Mouse (Mus musculus) frontal cortex, postnatal 25 days (tissue): ENCODE data around the gene Ptprc.

Experiments
- DNase-seq, 2 experiments: peaks; one replicate each; pipeline ENCODE4 v3.0.0; 2022; ENCODE audit warnings: low spot score in 2 of 2

Ptprc gene

GRCm38 (mm10) chr1:138175494-138175893 is at the start of gene Ptprc:
Ptprc (minus strand) TSS chr1:138175708.
- DNase-seq, result no peak

DNA sequence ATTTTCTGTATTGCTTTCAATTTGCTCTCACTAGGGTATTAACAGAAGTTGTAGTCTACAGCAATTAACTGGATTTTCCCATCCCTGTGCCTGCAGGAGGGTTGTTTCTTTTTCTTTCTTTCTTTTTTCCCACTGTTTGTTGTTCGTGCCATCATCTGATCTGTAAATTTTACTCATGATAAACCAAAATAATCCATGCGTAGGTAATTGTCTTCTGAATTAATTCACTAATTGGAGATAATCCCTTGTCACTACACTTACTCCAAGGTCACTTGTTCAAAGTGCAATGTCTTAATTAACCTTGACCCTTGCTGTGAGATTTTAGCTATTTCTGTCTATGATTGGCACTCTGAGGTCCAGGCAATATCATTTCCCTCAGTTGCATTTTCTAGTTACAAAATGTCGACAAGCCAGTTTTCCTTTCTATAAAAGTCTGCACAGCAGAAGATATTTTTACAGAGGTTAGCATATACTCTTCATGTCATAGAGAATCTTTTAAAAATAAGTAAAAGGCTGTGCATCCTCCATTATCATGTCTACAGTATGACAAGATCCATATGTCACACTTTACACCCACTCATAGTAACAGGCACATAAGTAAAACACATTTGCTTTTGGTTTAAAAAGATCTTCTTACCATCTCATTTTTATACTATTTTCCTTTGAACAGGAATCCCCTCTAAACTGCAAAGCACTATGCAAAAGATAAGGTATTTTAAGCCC is 39.4 kb upstream of the Ptprc start:
- no peak for DNase-seq

DNA sequence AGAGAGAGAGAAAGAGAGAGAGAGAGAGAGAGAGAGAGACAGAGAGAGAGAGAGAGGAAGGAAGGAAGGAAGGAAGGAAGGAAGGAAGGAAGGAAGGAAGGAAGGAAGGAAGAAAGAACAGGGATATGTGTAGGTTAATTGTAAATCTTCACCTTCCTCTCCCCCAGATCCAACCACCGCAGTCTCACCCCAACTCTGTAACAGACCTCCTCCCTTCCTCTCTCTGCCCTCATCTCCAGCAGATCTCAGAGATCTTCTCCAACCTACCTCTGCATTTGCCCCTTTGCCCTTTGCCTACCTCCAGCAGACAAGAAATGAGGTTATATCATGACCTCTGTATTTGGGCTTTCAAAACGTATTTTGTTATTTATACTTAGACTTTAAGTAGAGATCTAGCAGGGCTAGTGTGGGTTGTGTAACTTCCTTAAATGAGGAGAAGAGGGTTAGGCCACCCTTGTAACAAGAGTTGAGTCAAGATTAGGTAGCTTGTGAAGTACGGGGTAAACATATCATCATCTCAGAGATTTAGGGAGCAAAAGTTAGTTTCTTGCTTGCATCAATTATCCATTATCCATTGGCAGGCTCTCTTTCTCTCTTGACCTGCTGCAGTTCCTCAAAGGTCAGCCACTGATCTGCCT is 35.0 kb upstream of the Ptprc start:
- no peak for DNase-seq

- no peak for DNase-seq
Measured at GRCm38 (mm10) chr1:138209751-138210150, 34.2 kb upstream of the Ptprc start.

GRCm38 (mm10) chr1:138206041-138206440 is 30.5 kb upstream of the Ptprc start:
- no peak for DNase-seq

- DNase-seq, result peak in 1 of 2 experiments; percentile 13
Measured at GRCm38 (mm10) chr1:138191689-138192508, 16.4 kb upstream of the Ptprc start.

DNA sequence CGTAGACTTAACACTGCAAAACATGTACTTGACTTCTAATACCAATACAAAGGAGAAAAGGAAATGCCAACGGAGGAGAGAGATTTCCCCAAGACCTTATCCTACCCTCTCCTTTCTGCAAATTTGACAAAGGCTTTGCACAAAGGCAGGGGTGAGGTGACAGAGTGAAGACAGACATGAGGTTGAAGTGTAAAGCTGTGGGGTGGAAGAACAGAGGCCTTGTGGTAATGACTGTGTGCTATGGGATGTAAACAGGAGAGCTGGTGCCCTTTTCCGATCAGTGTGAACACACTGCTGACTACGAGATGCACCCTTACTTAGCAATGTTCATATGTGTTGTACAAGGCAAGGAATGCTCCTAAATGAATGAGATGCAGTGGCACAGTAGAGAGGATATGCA is 12.6 kb upstream of the Ptprc start:
- DNase-seq, result no peak

GRCm38 (mm10) chr1:138185904-138186303 is 10.4 kb upstream of the Ptprc start:
- no peak for DNase-seq

DNA sequence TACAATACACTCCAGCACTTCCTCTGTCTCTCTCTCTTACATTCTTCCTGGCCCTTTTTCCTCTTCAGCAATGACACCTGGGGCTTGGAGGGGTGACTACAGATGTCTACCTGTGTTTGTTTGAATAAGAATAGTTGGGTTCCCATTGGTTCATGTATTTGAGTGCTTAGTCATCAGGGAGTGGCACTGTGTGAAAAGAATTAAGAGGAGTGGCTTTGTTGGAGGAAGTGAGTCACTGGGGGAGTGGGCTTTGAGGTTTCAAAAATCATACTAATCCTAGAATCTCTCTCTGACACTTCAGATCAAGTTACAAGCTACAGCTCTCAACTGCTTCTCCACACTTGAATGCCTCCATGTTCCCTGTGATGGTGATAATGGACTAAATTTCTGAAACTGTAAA is 4.6 kb upstream of the Ptprc start:
- no peak for DNase-seq

DNA sequence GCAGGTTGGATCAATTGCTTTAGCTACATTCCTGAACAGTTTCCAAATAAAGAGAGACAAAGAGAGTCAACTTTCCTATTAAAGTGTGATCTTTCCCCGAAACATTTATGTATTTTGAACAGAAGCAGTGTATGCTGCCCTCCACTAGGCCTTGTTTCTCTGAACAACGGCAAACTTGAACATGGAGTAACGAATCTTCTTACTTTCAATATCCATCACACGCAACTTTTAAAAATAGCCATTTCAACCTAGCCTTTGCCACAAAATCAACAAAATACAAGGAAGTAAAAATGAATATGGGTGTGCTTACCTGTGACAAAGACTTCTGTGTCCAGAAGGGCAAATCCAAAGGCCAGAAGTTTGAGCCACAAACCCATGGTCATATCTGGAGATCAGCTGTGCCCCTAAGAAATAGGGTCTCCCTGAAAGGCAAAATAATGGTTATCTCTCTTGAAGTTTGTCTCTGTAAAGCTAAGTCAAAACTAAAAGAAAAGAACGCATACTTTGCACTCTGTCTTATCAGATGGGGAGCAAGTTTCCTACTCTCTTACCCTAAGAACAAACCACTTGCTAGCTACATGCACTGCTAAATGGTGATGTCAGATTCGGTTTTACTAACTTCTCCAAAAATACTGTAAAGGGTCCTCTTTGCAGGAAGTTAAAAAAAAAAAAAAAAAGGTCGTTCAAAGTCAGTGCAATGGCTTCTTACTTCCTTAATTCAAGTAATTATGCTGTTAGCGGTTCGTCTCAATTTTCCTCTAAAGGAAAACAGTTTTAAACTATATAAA is 609 bp downstream of the Ptprc start:
- no peak for DNase-seq

- DNase-seq, result no peak
Measured at GRCm38 (mm10) chr1:138174143-138174542, 1.4 kb downstream of the Ptprc start.

DNA sequence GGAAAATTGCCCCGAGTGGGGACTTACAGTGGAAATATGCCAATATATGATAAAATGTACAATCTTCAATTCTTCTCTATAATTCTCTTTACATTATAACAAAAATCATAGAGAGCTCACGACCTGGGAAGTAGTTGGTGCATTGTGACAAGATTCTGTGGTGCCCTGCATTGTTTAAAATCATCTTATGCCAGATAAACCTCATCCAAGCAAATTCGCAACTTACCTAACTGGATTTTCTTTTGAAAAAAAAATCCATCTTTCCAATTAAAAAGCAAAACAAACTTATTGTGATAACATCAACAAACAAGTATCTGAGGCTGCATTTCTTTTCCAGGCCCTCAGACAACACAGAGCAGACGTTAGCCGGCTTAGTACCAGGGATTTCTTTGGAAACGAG is 1.8 kb downstream of the Ptprc start:
- DNase-seq, result no peak

- no peak for DNase-seq
Measured at GRCm38 (mm10) chr1:138172547-138172946, 3.0 kb downstream of the Ptprc start.

DNA sequence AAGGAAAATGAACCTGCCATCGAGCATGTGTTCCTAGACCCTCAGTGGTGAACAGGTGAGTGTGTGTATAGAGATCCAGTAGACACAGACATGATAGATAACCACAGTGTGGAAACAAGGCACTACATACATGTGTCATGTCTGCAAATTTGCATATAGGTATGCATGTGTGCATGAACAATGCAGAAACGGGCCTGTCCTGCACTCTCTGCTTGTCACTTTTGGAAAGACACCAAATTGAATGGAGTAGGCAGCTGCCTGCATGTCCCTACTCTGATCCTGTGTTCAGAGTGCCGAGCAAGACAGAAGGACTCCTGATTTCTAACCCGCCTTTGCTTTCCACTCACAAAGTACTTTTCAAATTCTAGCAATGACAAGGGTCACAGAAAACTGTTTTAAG is 3.4 kb downstream of the Ptprc start:
- DNase-seq, result no peak

DNA sequence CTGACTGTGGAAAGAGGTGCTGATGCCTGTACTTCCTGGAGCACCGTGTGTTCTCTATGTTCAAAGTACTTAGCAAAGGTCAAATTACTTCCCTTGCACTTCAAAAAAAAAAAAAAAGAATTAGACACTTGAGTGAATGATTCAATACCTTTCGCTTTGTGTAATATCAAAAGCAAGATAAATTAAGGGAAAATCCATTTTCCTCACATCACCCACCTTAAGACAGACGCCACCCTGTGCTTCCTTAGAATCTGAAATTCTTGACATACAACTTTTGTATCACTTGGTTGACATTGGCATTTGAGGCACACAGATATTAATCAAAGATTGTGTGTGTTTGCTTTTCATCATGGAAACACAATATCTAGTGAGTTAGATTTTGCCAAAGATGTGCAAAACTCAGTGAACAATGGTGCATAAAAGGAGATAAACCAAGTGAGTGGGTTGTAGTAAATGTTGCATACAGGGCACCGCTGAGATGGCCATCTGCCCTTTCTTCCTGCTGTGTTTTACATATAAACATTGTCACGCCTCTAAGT is 9.2 kb downstream of the Ptprc start:
- DNase-seq, result no peak

- no peak for DNase-seq
Measured at GRCm38 (mm10) chr1:138162638-138163037, 12.9 kb downstream of the Ptprc start.

- DNase-seq, result no peak
Measured at GRCm38 (mm10) chr1:138158921-138159320, 16.6 kb downstream of the Ptprc start.

DNA sequence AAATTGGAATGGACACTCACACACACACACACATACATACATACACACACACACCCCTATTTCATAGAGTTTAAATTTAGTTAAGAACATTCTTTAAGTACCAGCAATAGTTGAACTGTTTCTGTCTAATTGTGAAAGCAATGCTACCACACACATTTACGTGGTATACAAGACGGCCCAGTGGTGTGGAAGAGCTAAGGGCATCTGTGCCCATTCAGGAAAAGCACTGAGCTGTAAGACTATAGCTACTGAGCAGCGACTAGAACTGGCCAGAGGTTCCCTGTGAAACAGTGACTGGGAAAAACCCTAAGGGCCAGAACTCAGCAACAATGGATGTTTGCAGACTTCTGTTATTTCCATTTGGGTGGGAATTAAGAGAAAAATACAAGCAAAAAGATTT is 17.3 kb downstream of the Ptprc start:
- no peak for DNase-seq

GRCm38 (mm10) chr1:138157709-138158108 is 17.8 kb downstream of the Ptprc start:
- no peak for DNase-seq

- no peak for DNase-seq
Measured at GRCm38 (mm10) chr1:138157008-138157407, 18.5 kb downstream of the Ptprc start.

DNA sequence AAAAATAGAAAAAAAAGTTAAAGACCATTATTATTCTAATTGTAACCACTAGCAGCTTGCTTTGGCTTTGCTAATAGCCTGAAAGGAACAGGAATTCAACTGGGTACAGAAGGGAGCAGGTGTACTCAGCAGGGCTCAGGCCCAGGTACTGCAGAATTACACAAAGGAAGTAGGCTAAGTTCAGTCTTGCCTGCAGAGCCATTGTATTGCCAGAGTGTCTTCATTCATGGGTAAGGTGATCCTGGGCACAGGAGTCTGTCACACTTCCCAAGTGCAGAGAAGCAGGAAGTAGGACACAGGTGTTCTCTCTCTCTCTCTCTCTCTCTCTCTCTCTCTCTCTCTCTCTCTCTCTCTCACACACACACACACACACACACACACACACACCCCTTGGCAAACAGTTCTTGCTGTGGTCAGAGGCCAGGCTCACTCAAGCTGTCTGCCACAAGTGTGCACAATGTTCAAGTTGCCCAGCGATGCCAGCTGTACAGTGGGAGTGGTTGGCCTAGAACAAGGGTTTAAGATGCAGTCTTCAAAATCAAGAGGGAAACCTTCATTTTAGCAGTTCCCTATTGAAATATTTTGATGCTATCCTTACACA is 21.2 kb downstream of the Ptprc start:
- DNase-seq, result no peak
